Mouse (Mus musculus): Measurements from ENCODE around the gene Arvcf.

Arvcf gene

GRCm38 (mm10) chr16:18428516-18429042, 80.6 kb downstream of the Arvcf start:
- DNase-seq (ENCODE audit: low spot score in 2 of 2) = no peak

DNA sequence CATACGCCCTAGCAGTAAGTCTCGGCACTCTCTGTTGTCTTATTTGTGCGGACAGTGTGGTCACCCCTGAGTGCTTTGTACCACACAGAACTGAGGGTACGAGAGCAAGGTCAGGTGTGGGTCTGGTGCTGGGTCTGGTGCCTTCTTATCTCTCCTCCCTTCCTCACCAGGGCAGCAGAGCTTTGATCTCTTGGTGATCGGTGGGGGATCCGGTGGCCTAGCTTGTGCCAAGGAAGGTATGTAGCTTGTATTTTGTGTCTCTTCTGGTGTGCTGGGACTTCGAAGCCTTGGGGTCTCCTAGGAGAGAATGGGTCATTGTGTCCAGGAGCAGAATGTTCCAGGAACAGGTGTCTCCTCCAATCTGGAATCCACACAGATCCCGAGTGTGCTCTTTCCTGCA, 81.7 kb downstream of the Arvcf start:
- DNase-seq (ENCODE audit: low spot score in 2 of 2) = no peak

GRCm38 (mm10) chr16:18430641-18431212, 82.7 kb downstream of the Arvcf start:
- DNase-seq (ENCODE audit: low spot score in 2 of 2) = no peak

GRCm38 (mm10) chr16:18433341-18433920, 85.4 kb downstream of the Arvcf start:
- DNase-seq (ENCODE audit: low spot score in 2 of 2) = no peak

- DNase-seq (ENCODE audit: low spot score in 2 of 2) = no peak
Measured at GRCm38 (mm10) chr16:18436128-18436527, 88.1 kb downstream of the Arvcf start.

DNA sequence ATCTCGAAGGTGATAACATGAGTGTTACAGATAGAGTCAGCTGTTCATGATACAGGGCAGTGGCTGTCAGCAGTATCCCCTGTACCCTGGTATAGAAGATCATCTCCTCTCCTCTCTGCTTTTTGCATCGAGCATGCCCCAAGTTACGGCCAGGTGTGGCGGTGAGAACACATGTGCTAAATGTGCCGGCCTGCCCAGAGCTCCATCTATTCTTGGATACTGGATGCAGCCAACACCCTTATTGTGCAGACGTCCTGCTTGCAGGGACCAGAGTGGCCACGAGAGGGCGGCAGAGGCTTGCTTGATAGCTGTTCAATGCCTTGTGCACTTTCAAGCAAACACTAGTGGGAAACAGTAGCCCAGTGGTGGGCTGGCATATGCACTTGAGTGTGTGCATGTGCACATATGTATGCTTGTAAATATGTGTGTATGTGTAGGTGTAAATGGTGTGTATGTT, 95.4 kb downstream of the Arvcf start:
- peak; percentile 83 to 94 for DNase-seq (ENCODE audit: low spot score in 2 of 2)

DNA sequence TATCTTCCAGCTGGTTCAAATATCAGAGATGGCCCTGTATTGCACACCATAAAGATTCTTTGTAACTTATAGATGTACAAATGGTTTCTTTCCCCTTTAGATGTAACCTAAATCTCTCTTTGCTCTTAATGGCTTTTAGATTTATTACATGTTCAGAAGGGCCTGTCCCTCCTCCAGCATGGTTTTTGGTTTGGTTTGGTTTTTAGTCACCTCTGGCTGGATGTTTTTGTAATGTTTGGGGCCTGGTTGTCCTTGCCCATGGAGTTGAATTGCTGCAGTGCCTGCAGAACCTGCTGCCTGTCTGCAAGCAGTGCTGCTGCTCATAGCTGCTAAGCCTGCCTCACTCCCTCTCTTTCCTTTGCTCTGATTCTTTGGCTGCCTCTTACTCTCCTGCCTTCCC, 99.3 kb downstream of the Arvcf start:
- no peak for DNase-seq (ENCODE audit: low spot score in 2 of 2)

DNA sequence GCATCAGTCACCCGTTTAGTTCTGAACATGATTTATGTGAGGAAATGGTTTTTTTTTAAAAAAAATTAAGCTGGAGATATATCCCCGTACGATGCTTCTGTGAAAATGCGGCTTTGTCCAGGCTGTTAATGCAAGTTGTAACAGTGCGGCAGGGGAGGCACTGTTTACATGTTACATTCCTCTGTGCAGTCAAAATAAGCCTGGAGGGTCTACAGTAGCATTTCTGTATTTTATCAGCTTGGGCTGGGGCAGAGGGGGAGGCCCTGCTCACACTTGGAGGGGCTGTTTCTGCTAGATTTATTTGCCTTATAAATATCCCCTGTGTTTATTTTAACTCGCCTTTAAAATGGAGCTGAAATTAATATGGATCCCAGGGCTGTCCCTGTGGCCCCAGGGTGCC, 100.1 kb downstream of the Arvcf start:
- no peak for DNase-seq (ENCODE audit: low spot score in 2 of 2)

DNA sequence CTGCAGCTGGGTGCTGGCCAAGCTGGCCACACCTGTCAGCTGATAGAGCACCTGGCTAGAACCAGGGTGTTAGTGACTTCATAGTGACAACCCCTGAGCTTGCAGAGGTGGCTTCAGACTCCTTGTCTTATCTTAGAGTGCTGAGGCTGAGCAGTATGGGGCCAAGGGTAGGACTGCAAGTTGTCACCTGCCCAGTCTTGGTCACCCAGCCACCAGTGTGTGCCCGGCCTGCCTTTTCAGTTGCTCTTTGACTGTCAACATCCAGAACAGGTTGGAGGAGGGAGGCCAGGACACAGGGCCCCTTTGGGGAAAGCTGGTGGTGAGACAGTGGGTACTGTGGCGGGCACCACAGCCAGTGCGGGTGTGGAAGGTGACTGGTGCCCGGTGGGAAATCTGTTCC, 101.0 kb downstream of the Arvcf start:
- no peak for DNase-seq (ENCODE audit: low spot score in 2 of 2)

DNA sequence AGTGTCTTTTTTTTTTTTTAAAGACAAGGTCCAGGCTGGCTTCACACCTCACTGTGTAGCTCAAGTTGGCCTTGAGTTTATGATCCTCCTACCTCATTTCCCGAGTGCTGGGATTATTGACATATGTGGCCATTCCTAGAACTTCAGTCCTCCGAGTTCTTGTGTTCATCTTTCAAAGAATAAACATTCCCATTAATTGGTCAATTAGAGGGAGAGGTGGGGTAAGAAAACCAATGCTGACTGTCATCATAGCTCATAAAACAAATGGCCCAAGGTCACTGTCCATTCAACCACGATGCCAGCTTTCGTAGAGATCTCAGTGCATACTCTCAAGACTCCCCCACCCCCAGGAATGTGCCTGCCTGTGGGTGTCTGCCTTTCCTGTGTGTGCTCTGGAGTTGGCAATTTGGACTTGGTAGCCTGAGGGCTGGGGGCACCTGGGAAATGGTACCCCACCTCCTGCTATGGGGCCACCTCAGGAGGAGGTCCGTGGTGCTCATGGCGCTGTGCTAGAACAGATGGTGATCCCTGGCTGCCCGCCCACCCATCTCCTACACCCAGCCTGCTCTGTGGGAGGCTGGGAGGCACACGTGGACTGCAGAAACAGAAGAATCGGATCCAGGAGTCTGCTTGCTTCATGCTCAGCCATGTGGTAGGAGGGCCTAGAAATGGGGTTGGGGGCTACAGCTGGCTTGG, 103.7 kb downstream of the Arvcf start:
- peak; percentile 31 to 53 for DNase-seq (ENCODE audit: low spot score in 2 of 2)

DNA sequence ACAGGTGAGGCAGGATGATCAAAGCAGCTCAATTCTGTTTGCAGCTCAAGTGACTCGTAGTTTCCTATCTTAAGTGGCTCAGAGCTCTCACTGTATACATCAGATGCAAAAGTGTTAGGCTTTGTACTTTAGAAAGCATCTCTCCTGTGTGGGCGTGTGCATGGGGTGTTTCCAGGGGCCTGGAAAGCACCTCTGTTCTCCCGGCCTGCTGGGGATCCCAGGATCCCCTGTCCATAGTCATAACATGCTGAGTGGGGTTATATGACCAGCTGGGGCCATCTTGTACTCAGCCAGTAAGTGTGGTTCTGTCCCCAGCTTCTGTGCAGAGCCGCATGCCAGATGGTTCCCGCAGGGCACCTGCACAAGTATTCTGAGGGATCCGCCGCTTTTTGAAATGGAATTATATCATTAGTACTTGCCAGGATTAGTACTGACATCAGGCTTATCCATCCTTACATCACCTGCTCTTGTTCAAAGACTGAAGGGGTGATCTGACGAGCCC, 104.4 kb downstream of the Arvcf start:
- no peak for DNase-seq (ENCODE audit: low spot score in 2 of 2)

- DNase-seq (ENCODE audit: low spot score in 2 of 2) = no peak
Measured at GRCm38 (mm10) chr16:18453846-18454245, 105.9 kb downstream of the Arvcf start.

GRCm38 (mm10) chr16:18455407-18455806, 107.4 kb downstream of the Arvcf start:
- DNase-seq (ENCODE audit: low spot score in 2 of 2) = no peak

Data from frontal cortex, postnatal 10 days (tissue).